Mouse (Mus musculus) limb, embryonic 15.5 days (tissue): ENCODE measurements around the gene Spata33. TPM values are rescaled to one million over a fixed set of nuclear protein-coding genes. Genes with fewer than 3 reads are reported as not detected.
"Not testable (repeated sequence)": the region's sequence is repeated elsewhere in the genome, so short reads cannot be mapped to it uniquely, and the experiment has no call there.

Experiments
- ATAC-seq: fragments of 200-750 bp; cut with Nextera tagmentation; 2 replicates; pipeline ENCODE4 v1.8.0; 2017; ENCODE audit warnings: low read depth, moderate TSS enrichment; ENCODE audit not compliant: insufficient number of reproducible peaks, low FRiP score, low TSS enrichment
- H3K27ac ChIP-seq: fragments of 300-500 bp; sonication (generic); 2 replicates; pipeline ENCODE4 v1.5.1; 2015; ENCODE audit warnings: moderate library complexity, mild to moderate bottlenecking, inconsistent platforms
- H3K27me3 ChIP-seq: fragments of 300-500 bp; sonication (generic); 2 replicates; pipeline ENCODE4 v1.6.1; 2015; ENCODE audit warnings: inconsistent platforms
- H3K36me3 ChIP-seq: fragments of 300-500 bp; sonication (generic); 2 replicates; pipeline ENCODE4 v1.6.1; 2015; ENCODE audit warnings: inconsistent platforms
- H3K4me1 ChIP-seq: fragments of 300-500 bp; sonication (generic); 2 replicates; pipeline ENCODE4 v1.6.1; 2015; ENCODE audit warnings: inconsistent platforms
- H3K4me2 ChIP-seq: fragments of 300-500 bp; sonication (generic); 2 replicates; pipeline ENCODE4 v1.6.1; 2015; ENCODE audit warnings: mild to moderate bottlenecking, inconsistent platforms
- H3K4me3 ChIP-seq: fragments of 300-500 bp; sonication (generic); 2 replicates; pipeline ENCODE4 v1.5.1; 2015; ENCODE audit warnings: mild to moderate bottlenecking, inconsistent platforms
- H3K9ac ChIP-seq: fragments of 300-500 bp; sonication (generic); 2 replicates; pipeline ENCODE4 v1.6.1; 2015; ENCODE audit warnings: inconsistent platforms
- H3K9me3 ChIP-seq: fragments of 300-500 bp; sonication (generic); 2 replicates; pipeline ENCODE4 v1.6.1; 2016; ENCODE audit warnings: inconsistent platforms
- WGBS: fragments of 180-500 bp; shearing (Covaris S2); methylation state at CpG from one replicate; pipeline ENCODE4 v1.1.7; 2015; 5-methylcytosine and 5-hydroxymethylcytosine counted together
- polyA plus RNA-seq: library from polyadenylated mRNA; unstranded; fragments of >200 nt; fragmentation: Nextera tagmentation; extraction: Ambion mirVana; gene quantifications from 2 replicates; pipeline ENCODE4 v1.2.1, GENCODE M21; 2015

Gene Spata33
- 3.5 and 3.9 TPM in 2 replicates for polyA plus RNA-seq

- peak; percentile 89 for ATAC-seq
- Histone ChIP-seq H3K4me2 (peak within 1 kb of the TSS; percentile 86), H3K36me3 (peaks cover 31% of the 10 kb centered on the region), H3K27ac (peak within 1 kb of the TSS; percentile 51), H3K27me3 (no peaks in the 10 kb centered on the region), H3K9me3 (no peaks in the 10 kb centered on the region), H3K4me1 (peaks cover 24% of the 10 kb centered on the region), H3K9ac (peak within 1 kb of the TSS; percentile 97), H3K4me3 (peak within 1 kb of the TSS; percentile 98)
- 2% methylated on average over 63 of the region's 76 CpGs for WGBS
Observed at GRCm38 (mm10) chr8:123212321-123213117, at the start of gene Spata33, which contains the start of gene Chmp1a. TSS of gene Spata33 (plus strand) at chr8:123212832. TSS of gene Chmp1a (minus strand) at chr8:123212763.

GRCm38 (mm10) chr8:123181391-123181790 lies 31.2 kb upstream of the Spata33 start:
- WGBS: 60% methylated on average over 3 of the region's 3 CpGs
- peaks cover 15% of the 10 kb centered on the region for H3K4me1 ChIP-seq
- H3K27ac ChIP-seq: no peak overlapping the region
- no peaks in the 10 kb centered on the region for H3K27me3 ChIP-seq
- no peak overlapping the region for H3K4me2 ChIP-seq
- no peak overlapping the region for H3K9ac ChIP-seq
- no peak overlapping the region for H3K4me3 ChIP-seq
- no peak for ATAC-seq
- H3K9me3 ChIP-seq: peaks cover 3% of the 10 kb centered on the region; the same call in 1 of the 2 replicates
- no peaks in the 10 kb centered on the region for H3K36me3 ChIP-seq

- no peaks in the 10 kb centered on the region for H3K36me3 ChIP-seq
- ATAC-seq: 0 out of 2 replicates have a peak, but pooled peaks have one; percentile 37
- H3K4me2 ChIP-seq: no peak within 1 kb of the TSS
- no peaks in the 10 kb centered on the region for H3K27me3 ChIP-seq
- no peaks in the 10 kb centered on the region for H3K9me3 ChIP-seq
- WGBS: 23% methylated on average over 19 of the region's 19 CpGs
- peak within 1 kb of the TSS; percentile 54 for H3K27ac ChIP-seq
- H3K4me1 ChIP-seq: peaks cover 31% of the 10 kb centered on the region
- H3K9ac ChIP-seq: no peak within 1 kb of the TSS
- H3K4me3 ChIP-seq: no peak within 1 kb of the TSS
Observed at GRCm38 (mm10) chr8:123185566-123186409, 26.8 kb upstream of the Spata33 start, which contains the start of gene Dpep1. TSS of gene Dpep1 (plus strand) at chr8:123186242.

- Histone ChIP-seq H3K27ac (no peak overlapping the region), H3K4me1 (peaks cover 31% of the 10 kb centered on the region), H3K36me3 (no peaks in the 10 kb centered on the region), H3K4me3 (no peak overlapping the region), H3K4me2 (no peak overlapping the region), H3K27me3 (no peaks in the 10 kb centered on the region), H3K9ac (no peak overlapping the region), H3K9me3 (no peaks in the 10 kb centered on the region)
- WGBS: 84% methylated on average over 2 of the region's 2 CpGs
- ATAC-seq: no peak
Observed at GRCm38 (mm10) chr8:123188006-123188405, 24.6 kb upstream of the Spata33 start.

- Histone ChIP-seq H3K27me3 (no peaks in the 10 kb centered on the region), H3K9ac (no peak overlapping the region), H3K4me3 (no peak overlapping the region), H3K4me2 (no peak overlapping the region), H3K4me1 (peaks cover 31% of the 10 kb centered on the region), H3K9me3 (no peaks in the 10 kb centered on the region), H3K27ac (no peak overlapping the region), H3K36me3 (no peaks in the 10 kb centered on the region)
- 81% methylated on average over 7 of the region's 7 CpGs for WGBS
- no peak for ATAC-seq
Observed at GRCm38 (mm10) chr8:123188841-123189240, 23.8 kb upstream of the Spata33 start.

GRCm38 (mm10) chr8:123190678-123191077 lies 22.0 kb upstream of the Spata33 start:
- 2% methylated on average over 9 of the region's 9 CpGs for WGBS
- no peak overlapping the region for H3K9ac ChIP-seq
- no peak overlapping the region for H3K4me3 ChIP-seq
- no peak for ATAC-seq
- no peaks in the 10 kb centered on the region for H3K9me3 ChIP-seq
- peaks cover 23% of the 10 kb centered on the region for H3K4me1 ChIP-seq
- peak overlapping the region; percentile 59; the same call in 1 of the 2 replicates for H3K27ac ChIP-seq
- H3K4me2 ChIP-seq: peak overlapping the region; percentile 25; the same call in 1 of the 2 replicates
- H3K27me3 ChIP-seq: no peaks in the 10 kb centered on the region
- no peaks in the 10 kb centered on the region for H3K36me3 ChIP-seq

GRCm38 (mm10) chr8:123191908-123192307 lies 20.7 kb upstream of the Spata33 start:
- WGBS: 53% methylated on average over 8 of the region's 8 CpGs
- H3K9ac ChIP-seq: no peak overlapping the region
- no peak overlapping the region for H3K27ac ChIP-seq
- H3K4me2 ChIP-seq: no peak overlapping the region
- peaks cover 11% of the 10 kb centered on the region for H3K4me1 ChIP-seq
- no peaks in the 10 kb centered on the region for H3K27me3 ChIP-seq
- H3K9me3 ChIP-seq: no peaks in the 10 kb centered on the region
- ATAC-seq: no peak
- H3K36me3 ChIP-seq: no peaks in the 10 kb centered on the region
- H3K4me3 ChIP-seq: no peak overlapping the region

- Histone ChIP-seq H3K9ac (no peak overlapping the region), H3K36me3 (no peaks in the 10 kb centered on the region), H3K4me2 (no peak overlapping the region), H3K27ac (no peak overlapping the region), H3K4me1 (peaks cover 6% of the 10 kb centered on the region), H3K9me3 (no peaks in the 10 kb centered on the region), H3K27me3 (no peaks in the 10 kb centered on the region), H3K4me3 (no peak overlapping the region)
- no peak for ATAC-seq
- WGBS: 85% methylated on average over 9 of the region's 9 CpGs
Observed at GRCm38 (mm10) chr8:123193771-123194170, 18.9 kb upstream of the Spata33 start.

- H3K9me3 ChIP-seq, H3K27me3 ChIP-seq, H3K9ac ChIP-seq, H3K36me3 ChIP-seq, ATAC-seq, H3K27ac ChIP-seq, H3K4me2 ChIP-seq, H3K4me1 ChIP-seq, H3K4me3 ChIP-seq: not testable (repeated sequence)
- 69% methylated on average over 5 of the region's 5 CpGs for WGBS
Observed at GRCm38 (mm10) chr8:123197016-123197415, 15.6 kb upstream of the Spata33 start.

- Histone ChIP-seq H3K27ac (no peak overlapping the region), H3K4me1 (no peaks in the 10 kb centered on the region), H3K4me3 (no peak overlapping the region), H3K9ac (no peak overlapping the region), H3K27me3 (no peaks in the 10 kb centered on the region), H3K9me3 (no peaks in the 10 kb centered on the region), H3K4me2 (no peak overlapping the region), H3K36me3 (peaks cover 12% of the 10 kb centered on the region)
- WGBS: 66% methylated on average over 14 of the region's 14 CpGs
- ATAC-seq: no peak
Observed at GRCm38 (mm10) chr8:123199864-123200263, 12.8 kb upstream of the Spata33 start.

GRCm38 (mm10) chr8:123202288-123202687 lies 10.3 kb upstream of the Spata33 start:
- Histone ChIP-seq H3K4me2 (no peak overlapping the region), H3K4me3 (no peak overlapping the region), H3K9ac (no peak overlapping the region), H3K4me1 (no peaks in the 10 kb centered on the region), H3K27me3 (no peaks in the 10 kb centered on the region), H3K27ac (no peak overlapping the region), H3K36me3 (peaks cover 33% of the 10 kb centered on the region), H3K9me3 (no peaks in the 10 kb centered on the region)
- WGBS: 25% methylated on average over 5 of the region's 5 CpGs
- ATAC-seq: no peak

- Histone ChIP-seq H3K27me3 (no peaks in the 10 kb centered on the region), H3K4me1 (no peaks in the 10 kb centered on the region), H3K9ac (no peak overlapping the region), H3K4me3 (no peak overlapping the region), H3K4me2 (no peak overlapping the region), H3K27ac (no peak overlapping the region), H3K9me3 (no peaks in the 10 kb centered on the region), H3K36me3 (peaks cover 46% of the 10 kb centered on the region)
- WGBS: 84% methylated on average over 3 of the region's 3 CpGs
- no peak for ATAC-seq
Observed at GRCm38 (mm10) chr8:123203571-123203970, 9.1 kb upstream of the Spata33 start.
